Mouse (Mus musculus) kidney, postnatal 14 days (tissue): Measurements from ENCODE around the gene Crat.
A peak's percentile ranks its signal among the peaks of the same experiment; 100 is the strongest.
"Not testable (repeated sequence)": the region's sequence is repeated elsewhere in the genome, so short reads cannot be mapped to it uniquely, and the experiment has no call there.

Source experiments
- DNase-seq: peaks from one replicate; pipeline ENCODE4 v3.0.0; 2022; ENCODE audit warnings: mixed read lengths

The Crat gene

DNA sequence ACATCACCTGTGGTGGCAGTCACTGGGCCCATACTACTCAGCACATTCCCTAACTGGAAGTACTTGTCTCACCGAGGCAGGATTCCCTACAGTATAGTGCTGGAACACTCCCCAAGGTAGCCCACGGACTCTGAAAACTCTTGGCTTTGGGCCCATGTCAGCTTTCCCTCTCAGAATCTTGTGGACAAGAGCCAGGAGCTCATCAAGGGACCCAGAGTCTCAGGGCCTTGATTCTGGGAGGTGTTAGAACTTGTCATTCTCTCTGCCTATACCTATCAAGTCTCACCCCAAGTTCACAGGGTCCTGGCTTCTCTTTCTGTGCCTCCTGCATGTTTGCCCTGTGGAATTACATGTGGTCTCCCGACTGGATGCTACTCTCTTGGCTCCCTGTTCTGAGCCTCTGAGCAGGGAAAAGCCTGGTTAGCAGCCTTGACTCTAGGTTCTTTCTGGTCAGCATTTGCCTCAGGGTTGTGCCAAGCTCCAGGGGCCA lies 24.6 kb upstream of the Crat start:
- peak; percentile 73 for DNase-seq

DNA sequence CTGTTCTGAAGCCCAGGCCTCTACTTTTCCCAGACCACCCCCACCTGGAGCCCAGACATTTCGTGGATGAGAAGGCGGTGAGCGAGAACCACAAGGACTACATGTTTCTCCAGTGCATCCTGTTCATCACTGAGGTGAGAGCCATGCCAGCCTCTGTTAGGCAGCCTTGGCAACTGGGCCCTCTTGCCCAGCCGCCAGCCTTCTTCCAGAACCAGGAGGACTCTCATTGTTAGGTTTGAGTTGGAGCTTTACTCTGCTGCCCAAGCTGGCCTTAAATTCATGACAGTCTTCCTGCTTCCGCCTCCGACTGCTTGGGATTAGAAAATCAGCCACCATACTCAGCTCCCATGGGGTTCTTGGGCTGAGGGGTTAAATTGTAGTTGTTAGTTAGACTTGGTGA lies 24.0 kb upstream of the Crat start:
- no peak for DNase-seq

DNA sequence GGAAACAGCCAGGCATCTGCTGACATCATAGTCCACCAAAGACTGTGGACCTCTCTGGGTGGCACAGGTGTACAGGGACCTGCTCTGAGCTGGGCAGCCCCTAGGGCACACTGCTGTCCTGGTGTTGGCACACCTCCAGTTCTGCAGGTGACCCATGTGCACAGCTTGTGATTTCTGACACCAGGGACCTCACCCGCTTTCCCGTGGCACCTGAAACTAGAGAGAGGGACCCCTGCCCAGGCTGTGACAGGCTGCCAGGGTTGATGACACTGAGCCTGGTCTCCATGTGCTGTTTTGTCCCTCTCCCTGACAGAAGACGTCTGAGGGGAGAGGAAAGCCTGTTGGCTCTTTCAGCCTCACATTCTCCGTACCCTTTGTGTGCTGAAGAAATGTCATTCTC lies 22.2 kb upstream of the Crat start:
- no peak for DNase-seq

DNA sequence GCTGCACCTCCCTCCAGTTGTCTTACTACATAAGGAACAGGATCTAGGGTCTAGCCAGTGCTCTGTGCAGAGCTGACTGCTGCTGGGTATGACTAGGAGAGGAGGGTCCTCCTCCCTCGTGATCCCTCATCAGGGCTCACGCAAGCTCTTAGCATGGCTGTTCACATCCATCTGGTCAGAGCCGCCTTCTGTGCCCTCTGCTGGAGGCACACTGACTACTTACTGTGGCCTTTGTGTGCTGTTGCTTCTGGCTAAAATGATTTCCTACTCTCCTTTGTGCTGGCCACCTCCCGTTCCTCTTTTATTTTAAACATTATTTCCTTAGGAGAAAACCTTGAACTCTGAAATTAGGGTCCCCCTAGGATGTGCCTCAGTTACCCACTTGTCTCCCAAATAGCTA lies 21.2 kb upstream of the Crat start:
- DNase-seq, result no peak

GRCm38 (mm10) chr2:30436156-30436545 lies 20.5 kb upstream of the Crat start:
- peak; percentile 86 for DNase-seq

DNA sequence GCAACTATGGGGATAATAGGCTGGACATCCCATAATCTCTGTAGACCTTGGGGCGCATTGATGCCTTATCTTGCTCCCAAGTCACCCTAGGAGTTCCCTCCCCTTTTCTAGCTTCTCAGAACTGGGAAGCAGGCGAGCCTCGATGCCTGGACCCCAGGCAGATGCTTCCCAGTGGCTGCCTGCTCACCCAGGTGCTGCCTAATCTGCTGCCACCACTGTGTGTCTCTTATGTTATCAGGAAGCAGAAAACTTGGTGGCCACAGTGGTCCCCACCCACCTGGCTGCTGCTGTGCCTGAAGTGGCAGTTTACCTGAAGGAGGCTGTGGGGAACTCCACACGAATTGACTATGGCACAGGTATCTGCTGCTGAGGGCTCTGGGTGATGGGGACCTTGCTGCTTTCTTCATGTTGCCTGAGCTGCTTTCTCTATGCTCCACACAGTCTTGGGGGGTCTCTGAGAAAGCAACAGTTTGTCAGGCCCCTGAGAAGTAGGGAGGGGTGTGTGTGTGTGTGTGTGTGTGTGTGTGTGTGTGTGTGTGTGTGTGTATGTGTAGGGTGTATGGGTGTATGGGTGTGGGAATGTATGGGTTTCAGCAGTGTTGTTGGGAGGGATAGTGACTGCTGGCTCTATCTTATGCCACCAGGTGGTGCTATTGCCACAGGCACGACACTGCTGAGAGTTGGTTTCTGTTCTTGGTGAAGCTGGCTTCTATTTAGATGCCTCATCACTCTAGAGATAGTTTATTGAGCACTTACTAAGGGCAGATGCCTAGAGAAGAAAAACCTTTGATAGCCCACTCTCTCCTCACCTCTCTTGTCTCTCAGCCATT lies 19.9 kb upstream of the Crat start:
- peak; percentile 81 for DNase-seq

DNA sequence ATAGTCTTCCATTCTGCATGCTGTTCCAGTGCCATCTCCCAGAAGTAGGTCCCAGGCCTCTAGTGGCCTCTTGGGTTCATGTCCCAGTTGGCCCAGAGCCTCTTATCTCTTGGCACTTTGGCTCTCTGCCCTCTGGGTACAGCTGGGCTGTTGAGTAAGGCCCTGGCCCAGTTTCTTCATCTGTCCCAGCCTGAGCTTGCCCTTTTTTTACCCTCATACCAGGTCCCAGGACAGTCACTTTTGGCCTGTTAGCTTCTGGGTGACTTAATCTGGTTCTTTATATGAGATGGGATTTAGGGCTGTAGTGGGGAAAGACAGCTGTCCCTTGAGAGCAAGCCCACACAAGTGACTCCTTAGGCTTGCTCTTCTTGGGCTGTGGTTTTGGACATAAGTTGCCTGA lies 13.5 kb upstream of the Crat start:
- DNase-seq, result no peak

GRCm38 (mm10) chr2:30421432-30421831 lies 5.8 kb upstream of the Crat start:
- DNase-seq, result no peak

DNA sequence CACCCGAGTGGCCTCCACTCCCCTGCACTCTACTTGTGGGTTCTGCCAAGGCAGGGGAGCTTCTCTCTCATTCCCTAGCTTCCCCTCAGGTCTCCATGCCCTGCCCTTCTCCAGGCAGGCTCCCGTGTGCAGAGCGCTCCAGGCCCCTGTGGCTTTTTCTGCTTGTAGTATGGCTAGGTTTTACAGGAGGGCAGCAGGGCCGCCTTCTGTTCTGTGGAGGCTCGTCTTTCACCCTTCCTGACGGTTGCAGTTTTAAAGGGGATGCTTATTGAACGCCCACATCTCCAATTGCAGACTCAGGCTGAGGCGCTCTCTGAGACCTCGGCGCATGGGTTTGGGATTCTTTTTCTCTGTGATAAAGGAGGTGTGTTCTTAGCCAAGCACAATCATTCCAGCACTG lies 3.5 kb upstream of the Crat start:
- DNase-seq, result no peak

GRCm38 (mm10) chr2:30418259-30418658 lies 2.6 kb upstream of the Crat start:
- no peak for DNase-seq

- no peak for DNase-seq
Measured at GRCm38 (mm10) chr2:30417595-30418165, 2.1 kb upstream of the Crat start.

GRCm38 (mm10) chr2:30417154-30417553 lies 1.5 kb upstream of the Crat start:
- DNase-seq, result not testable (repeated sequence)

DNA sequence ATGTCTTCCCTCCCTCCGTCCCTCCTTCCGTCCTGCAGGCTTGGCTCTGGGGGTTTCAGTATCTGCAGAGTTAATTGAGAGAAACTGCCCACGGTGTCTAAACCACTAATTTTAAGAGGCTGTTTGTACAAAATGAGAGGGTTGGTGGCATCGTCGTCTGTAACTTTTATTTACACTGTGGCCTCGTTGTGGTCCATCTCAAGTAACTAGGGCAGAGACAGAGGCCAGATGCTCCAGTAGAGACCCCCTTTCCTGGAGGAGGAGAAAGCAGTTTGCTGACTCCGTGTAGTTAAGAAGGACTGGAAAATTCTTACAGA lies 994 bp upstream of the Crat start:
- no peak for DNase-seq

- DNase-seq, result peak; percentile 96
Measured at GRCm38 (mm10) chr2:30415936-30416648, 479 bp upstream of the Crat start, which contains the start of gene Ptpa. Gene Ptpa (plus strand): TSS chr2:30416039.

DNA sequence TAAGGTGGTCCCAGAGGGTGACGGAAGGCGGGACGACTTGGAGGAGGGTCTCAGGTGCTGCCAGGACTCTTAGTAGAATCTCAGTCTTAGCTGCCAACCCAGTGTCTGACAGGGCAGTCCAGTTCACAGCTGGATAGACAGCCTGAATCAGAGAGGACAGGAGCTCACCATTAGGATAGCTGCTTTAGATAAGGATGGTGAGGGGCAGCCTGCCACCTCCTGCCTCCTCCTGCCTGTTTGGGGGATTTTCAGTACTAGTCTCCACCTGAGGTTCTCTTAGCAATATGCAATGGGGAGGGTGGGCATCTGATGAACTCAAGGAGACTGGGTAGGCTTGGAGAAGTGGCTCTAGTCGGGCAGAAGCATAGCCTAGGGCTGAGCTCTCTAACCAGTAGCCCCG lies 932 bp downstream of the Crat start:
- DNase-seq, result no peak

GRCm38 (mm10) chr2:30414101-30414500 lies 1.5 kb downstream of the Crat start:
- no peak for DNase-seq

DNA sequence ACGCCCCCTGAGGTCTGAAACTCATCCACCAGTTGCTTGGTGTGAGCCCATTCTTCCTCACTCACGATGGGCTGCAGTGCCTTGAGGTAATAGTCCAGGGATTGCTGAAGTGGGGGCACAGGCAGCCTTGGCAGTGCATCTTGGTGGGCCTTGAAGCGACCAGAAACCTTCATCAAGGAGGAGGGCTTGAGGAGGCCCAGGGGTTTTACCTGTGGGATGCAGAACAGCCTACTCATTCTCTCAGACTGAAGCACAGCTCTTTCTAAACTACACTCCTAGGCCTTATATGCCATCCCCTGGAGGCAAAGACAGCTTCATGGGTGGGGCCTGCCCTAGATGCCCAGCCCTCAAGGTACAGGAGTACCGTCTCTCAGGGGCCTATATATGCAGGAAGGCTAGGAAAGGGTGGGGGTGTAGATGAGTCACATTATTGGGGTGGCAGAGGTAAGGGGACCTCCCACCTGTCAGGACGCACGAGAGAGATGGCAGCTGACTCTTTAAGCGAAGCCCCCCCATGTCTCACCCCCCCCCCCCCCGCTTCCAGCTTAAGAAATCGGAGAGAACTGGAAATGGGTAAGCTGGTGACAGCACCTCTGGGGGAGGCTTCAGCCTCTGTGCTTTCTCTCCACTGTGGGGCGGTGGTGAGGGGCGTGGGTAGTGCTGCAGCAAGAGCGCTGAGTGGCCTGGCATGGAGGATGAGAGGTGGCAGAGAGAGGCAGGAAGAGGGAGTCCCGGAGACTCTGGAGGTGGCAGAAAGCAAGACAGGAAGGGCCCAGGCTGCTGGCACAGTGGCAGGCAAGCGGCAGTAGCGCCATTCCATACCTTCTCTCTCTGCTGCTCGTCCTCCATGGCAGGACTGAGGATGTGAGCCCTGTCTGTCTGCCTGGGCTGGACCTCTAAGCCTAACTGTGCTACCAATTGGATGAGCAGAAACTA lies 2.3 kb downstream of the Crat start:
- no peak for DNase-seq

- DNase-seq, result peak; percentile 65
Measured at GRCm38 (mm10) chr2:30409454-30410176, 6.0 kb downstream of the Crat start.

DNA sequence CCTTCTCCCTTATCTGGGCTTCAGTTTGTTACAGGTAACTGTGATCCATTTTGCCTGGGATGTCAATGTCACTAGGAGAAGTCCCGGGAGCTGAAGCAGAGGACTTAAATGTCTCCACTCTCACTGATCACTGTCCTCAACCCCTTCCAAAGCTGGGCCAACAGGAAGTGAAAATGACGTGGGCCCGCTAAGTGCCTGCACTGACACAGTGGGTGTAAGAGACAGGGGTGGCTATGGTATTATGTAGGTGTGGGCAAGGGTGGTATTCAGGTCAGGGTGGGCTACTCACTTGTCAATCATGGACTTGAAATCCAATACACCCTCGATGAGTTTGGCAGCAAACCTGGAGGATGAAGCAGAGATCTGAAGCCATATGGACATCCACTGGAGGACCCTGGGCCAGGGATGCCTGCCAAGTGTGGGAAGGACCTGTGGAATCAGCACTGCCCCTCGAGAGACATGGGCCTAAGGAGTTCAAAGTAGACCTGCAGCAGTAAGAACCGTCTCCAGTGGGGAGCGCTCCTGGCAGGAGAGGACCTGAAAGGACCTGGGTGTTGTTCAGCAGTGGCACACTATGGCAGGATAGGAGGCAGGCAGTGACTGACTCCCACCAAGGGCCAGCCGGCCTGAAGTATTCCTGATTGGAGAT lies 7.0 kb downstream of the Crat start:
- DNase-seq, result no peak

DNA sequence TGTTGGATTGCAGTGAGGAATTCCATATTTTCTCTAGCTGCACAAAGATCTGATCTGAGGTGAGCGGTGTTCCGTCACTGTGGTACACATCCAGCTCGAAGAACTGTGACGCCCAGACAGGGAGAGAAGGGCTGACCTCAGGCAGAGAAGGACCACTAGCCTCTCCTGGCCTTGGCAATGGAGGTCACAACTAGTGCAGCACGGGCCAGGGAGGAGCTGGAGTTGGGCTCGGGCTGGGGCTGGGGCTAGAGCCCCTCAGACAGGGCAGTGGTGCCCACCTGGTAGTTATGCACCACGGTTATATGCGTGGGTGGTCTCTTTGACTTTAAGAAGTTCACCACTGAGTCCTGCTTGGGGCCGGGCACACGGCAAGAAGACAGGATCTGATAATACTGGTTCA lies 7.8 kb downstream of the Crat start:
- no peak for DNase-seq

DNA sequence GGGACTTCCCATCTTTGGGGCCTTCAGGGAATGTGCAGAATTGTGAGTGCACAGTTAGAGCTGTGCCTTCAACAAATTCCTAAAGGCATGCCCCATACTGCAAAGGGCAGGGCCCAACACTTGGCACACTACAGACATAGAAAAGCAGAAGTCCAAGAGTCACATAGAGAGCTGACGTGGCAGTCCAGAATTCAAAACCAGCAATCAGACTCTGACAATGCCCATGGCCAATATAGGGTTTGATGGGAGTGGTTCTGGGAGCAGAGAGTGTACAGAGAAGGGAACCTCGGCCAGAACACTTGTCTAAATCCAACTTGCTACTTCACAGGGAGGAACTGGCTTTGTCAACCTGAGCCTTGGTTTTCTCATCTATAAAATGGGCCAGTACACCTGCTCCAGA lies 8.4 kb downstream of the Crat start:
- no peak for DNase-seq

DNA sequence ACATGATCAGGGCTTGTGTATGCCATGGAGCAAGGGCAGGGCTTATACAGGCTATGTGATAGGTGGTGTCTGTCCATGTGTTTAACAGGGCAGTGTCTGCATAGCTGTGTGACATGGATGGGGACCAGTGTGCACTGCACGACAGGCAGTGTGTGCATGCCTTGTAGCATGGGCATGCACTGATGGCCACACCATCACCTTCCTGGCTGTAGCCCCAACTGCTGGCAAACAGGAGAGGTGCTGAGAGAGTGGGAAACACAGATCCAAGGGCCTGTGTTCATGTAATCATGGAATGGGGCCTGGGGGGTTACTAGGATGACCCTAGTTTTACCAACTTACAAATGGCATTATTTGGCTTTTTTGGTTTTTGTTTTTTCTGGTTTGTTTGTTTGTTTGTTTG lies 11.7 kb downstream of the Crat start:
- DNase-seq, result no peak
